Mouse (Mus musculus) lung, adult 2 months (tissue): ENCODE data around the gene Cab39l.

Experiments used
- CTCF ChIP-seq: fragments of 200-500 bp; IDR thresholded peaks from 2 replicates; pipeline ENCODE4 v1.5.1; 2011; ENCODE audit warnings: mild to moderate bottlenecking, low read length, control low read depth; ENCODE audit not compliant: insufficient read depth
- POLR2A ChIP-seq: fragments of 200-500 bp; IDR thresholded peaks from 2 replicates; pipeline ENCODE4 v1.6.1; 2011; ENCODE audit warnings: low read depth, mild to moderate bottlenecking, control low read depth, low read length, borderline replicate concordance; ENCODE audit errors: extremely low read depth

DNA sequence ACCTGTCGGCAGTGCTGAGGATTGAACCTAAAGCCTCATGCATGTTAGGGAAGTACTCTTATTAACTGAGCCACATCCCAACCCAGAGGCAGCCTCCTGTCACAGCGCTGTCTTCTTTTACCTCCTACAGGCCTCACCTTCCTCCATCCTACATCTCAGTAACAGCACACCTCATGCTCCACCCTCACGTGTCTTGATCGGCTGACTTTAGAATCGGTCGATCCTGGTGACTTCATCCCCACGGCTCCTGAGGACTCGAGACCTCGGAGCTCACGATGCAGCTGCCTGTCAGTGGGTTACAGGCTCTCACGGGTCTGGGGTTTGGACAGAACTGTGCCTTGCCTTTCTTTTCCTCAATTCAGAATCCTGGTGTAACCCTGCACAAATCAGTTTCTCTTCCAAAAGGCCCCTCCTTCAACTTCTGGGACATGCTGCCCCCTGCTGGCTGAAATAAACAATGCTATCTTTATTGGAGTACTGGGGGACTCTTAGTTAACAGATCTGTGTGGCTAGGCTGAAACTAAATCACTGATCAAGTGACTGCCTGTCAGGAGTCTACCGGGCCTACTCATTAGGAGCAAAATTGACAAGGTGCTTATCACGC lies 115.3 kb downstream of the Cab39l start:
- no peak for TF ChIP-seq POLR2A
- TF ChIP-seq CTCF, result peak; percentile 29; the same call in 1 of the 2 replicates
